Mouse (Mus musculus): ENCODE results near the gene Phf6. TPM values are rescaled to one million over a fixed set of nuclear protein-coding genes. Genes with fewer than 3 reads are reported as not detected.

The Phf6 gene
- polyA plus RNA-seq, 1 experiment from 2014 or later: 99.6 TPM

DNA sequence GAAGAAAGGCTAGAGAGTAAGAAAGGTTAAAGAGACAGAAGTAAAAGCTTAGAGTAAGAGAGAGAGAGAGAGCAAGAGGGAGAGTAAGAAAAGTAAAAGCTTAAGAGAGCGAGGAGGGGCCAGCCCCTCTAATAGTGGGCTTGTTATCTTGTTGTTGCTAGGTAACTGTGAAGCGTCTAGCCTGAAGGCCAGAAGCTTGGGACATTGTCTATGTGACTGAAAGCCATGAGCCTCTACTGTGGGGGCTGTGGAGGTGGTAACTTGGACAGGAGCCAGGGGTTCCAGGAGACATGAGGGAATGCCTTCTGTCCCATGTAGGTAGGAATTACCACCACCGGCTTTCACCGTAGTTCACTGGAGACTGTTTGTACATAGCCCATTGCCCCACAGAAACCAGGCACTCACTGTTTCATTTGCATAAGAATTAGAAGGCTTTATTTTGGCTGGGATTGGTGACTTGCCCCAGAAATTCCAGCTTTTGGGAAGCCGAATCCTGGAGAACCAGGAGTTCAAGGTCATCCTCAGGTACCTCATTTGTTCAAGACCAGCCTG lies 49.6 kb downstream of the Phf6 start:
- Histone ChIP-seq H3K4me1 (replicated peaks; ENCODE audit: control insufficient read depth, insufficient read depth, low read length) (no peaks in the 10 kb centered on the region), H3K4me2 (replicated peaks; ENCODE audit: low read depth, low read length) (no peak overlapping the region), H3K9ac (ENCODE audit: low read depth, low read length) (no peak overlapping the region), H3K36me3 (ENCODE audit: control insufficient read depth, insufficient read depth, low read length) (no peaks in the 10 kb centered on the region), H3K9me3 (ENCODE audit: control insufficient read depth, low read length) (no peaks in the 10 kb centered on the region), H3K4me3 (ENCODE audit: low read depth, low read length) (no peak overlapping the region), H3K27ac (ENCODE audit: low read depth, low read length) (no peak overlapping the region), H3K27me3 (ENCODE audit: control insufficient read depth, insufficient read depth, low read length) (no peaks in the 10 kb centered on the region)
- 0 out of 2 replicates have a peak, but pooled peaks have one; percentile 6 for ATAC-seq (ENCODE audit: low FRiP score)
- peak; percentile 1 for DNase-seq (ENCODE audit: low spot score)
- 61% methylated on average over 5 of the region's 5 CpGs for WGBS

DNA sequence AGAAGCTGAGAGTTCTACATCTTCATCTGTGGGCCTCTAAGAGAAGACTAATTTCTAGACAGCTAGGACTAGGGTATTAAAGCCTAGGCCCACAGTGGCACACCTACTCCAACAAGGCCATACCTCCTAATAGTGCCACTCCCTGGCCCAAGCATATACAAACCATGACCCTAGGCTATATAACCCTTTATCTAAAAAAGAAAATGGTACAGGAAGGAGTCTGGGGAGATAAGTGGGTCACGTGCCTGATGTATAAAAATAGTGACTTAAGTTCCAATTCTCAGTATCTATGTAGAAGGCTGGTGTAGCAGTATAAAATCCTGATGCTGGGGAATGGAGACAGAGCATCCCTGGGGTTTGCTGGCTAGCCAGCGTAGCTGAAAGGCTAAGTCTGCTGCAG lies 53.1 kb downstream of the Phf6 start:
- no peaks in the 10 kb centered on the region for H3K9me3 ChIP-seq (ENCODE audit: control insufficient read depth, low read length)
- no peak overlapping the region for H3K27ac ChIP-seq (ENCODE audit: low read depth, low read length)
- H3K4me3 ChIP-seq (ENCODE audit: low read depth, low read length): no peak overlapping the region
- H3K9ac ChIP-seq (ENCODE audit: low read depth, low read length): no peak overlapping the region
- DNase-seq (ENCODE audit: low spot score) (no peak), ATAC-seq (ENCODE audit: low FRiP score) (no peak)
- no peaks in the 10 kb centered on the region for H3K27me3 ChIP-seq (ENCODE audit: control insufficient read depth, insufficient read depth, low read length)
- H3K4me2 ChIP-seq (replicated peaks; ENCODE audit: low read depth, low read length): no peak overlapping the region
- no peaks in the 10 kb centered on the region for H3K4me1 ChIP-seq (replicated peaks; ENCODE audit: control insufficient read depth, insufficient read depth, low read length)
- no peaks in the 10 kb centered on the region for H3K36me3 ChIP-seq (ENCODE audit: control insufficient read depth, insufficient read depth, low read length)
- WGBS: 94% methylated on average over 2 of the region's 2 CpGs

DNA sequence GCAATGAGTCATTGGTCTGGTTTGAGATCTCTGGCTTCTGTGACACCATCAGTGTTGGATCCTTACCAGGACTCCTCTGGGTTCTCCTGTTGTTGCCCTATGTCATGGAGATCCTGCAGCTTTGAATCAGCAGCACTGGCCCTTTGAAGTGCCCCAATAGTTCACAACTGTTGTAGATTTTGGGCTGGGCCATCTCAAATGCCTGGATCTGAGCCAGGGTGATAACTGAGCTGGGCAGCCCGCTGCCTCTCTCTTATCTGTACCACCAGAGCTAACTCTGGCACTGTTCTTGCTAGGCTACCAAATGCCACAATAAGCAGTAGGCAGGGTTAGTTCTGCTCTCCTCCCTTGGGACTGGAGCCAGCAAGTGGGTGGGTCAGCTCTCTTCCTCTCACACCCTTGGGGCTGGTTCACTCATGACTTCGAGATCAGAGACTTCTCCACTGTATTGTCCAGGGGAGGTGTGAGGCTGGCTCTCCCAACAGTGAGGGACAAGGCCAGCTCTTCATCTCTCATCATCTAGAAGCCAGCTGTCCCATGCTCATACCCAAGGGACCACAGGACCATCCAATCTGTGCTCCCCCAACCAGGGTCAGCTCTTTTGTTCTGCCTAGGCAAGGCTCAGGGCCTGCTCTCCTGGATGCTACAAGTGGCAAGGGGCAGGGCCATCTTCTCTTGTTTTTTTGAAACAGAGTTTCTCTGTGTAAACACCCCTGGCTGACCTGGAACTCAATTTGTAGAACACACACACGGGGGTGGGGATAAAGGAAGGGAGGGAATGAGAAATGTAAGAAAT lies 59.3 kb downstream of the Phf6 start:
- H3K27me3 ChIP-seq (ENCODE audit: control insufficient read depth, insufficient read depth, low read length): no peaks in the 10 kb centered on the region
- no peak overlapping the region for H3K9ac ChIP-seq (ENCODE audit: low read depth, low read length)
- H3K36me3 ChIP-seq (ENCODE audit: control insufficient read depth, insufficient read depth, low read length): no peaks in the 10 kb centered on the region
- ATAC-seq (ENCODE audit: low FRiP score) (no peak), DNase-seq (ENCODE audit: low spot score) (no peak)
- no peaks in the 10 kb centered on the region for H3K4me1 ChIP-seq (replicated peaks; ENCODE audit: control insufficient read depth, insufficient read depth, low read length)
- WGBS: 88% methylated on average over 3 of the region's 3 CpGs
- H3K27ac ChIP-seq (ENCODE audit: low read depth, low read length): no peak overlapping the region
- H3K4me3 ChIP-seq (ENCODE audit: low read depth, low read length): no peak overlapping the region
- H3K9me3 ChIP-seq (ENCODE audit: control insufficient read depth, low read length): no peaks in the 10 kb centered on the region
- H3K4me2 ChIP-seq (replicated peaks; ENCODE audit: low read depth, low read length): no peak overlapping the region

DNA sequence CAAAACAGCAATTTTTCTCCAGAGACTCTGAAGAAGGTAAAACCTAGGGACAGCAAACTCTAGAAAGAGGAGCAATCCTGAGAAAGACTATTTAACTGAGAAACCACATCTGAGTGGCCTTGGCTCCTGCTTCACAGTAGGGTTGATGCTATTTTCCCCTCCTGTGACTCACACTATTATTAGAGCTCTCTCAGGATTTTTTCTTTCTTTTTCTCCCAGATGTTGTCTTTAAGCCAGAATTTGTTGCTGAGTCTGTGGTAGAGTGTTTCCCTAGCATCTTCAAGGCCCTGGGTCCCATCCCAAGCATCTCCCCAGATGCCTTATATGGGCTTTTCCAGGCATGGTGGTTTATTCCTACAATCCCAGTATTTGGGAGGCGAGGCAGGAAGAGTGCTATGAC lies 60.1 kb downstream of the Phf6 start:
- 76% methylated on average over 1 of the region's 1 CpGs for WGBS
- no peaks in the 10 kb centered on the region for H3K27me3 ChIP-seq (ENCODE audit: control insufficient read depth, insufficient read depth, low read length)
- no peak for DNase-seq (ENCODE audit: low spot score)
- H3K4me3 ChIP-seq (ENCODE audit: low read depth, low read length): no peak overlapping the region
- H3K27ac ChIP-seq (ENCODE audit: low read depth, low read length): no peak overlapping the region
- ATAC-seq (ENCODE audit: low FRiP score): no peak
- H3K4me1 ChIP-seq (replicated peaks; ENCODE audit: control insufficient read depth, insufficient read depth, low read length): no peaks in the 10 kb centered on the region
- no peaks in the 10 kb centered on the region for H3K9me3 ChIP-seq (ENCODE audit: control insufficient read depth, low read length)
- H3K4me2 ChIP-seq (replicated peaks; ENCODE audit: low read depth, low read length): no peak overlapping the region
- H3K9ac ChIP-seq (ENCODE audit: low read depth, low read length): no peak overlapping the region
- H3K36me3 ChIP-seq (ENCODE audit: control insufficient read depth, insufficient read depth, low read length): no peaks in the 10 kb centered on the region

DNA sequence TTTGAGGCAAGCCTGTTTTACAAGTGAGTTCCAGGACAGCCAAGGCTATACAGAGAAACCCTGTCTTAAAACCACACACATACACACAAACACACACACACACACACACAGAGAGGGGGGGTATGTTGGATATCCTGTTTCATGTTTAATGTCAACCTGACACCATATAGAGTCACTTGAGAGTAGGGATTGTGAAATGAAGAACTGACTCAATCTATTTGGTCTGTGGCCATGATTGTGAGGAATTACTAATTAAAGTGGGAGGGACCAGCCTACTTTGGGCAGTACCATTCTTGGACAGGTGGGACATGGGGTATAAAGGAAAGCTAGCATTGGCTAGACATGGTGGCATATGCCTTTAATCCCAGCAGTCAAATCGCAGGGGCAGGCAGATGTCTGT lies 60.6 kb downstream of the Phf6 start:
- Histone ChIP-seq H3K4me3 (ENCODE audit: low read depth, low read length) (no peak overlapping the region), H3K27me3 (ENCODE audit: control insufficient read depth, insufficient read depth, low read length) (no peaks in the 10 kb centered on the region), H3K36me3 (ENCODE audit: control insufficient read depth, insufficient read depth, low read length) (no peaks in the 10 kb centered on the region), H3K4me1 (replicated peaks; ENCODE audit: control insufficient read depth, insufficient read depth, low read length) (no peaks in the 10 kb centered on the region), H3K9me3 (ENCODE audit: control insufficient read depth, low read length) (no peaks in the 10 kb centered on the region), H3K4me2 (replicated peaks; ENCODE audit: low read depth, low read length) (no peak overlapping the region), H3K27ac (ENCODE audit: low read depth, low read length) (no peak overlapping the region), H3K9ac (ENCODE audit: low read depth, low read length) (no peak overlapping the region)
- 100% methylated on average over 1 of the region's 1 CpGs for WGBS
- DNase-seq (ENCODE audit: low spot score) (no peak), ATAC-seq (ENCODE audit: low FRiP score) (no peak)

DNA sequence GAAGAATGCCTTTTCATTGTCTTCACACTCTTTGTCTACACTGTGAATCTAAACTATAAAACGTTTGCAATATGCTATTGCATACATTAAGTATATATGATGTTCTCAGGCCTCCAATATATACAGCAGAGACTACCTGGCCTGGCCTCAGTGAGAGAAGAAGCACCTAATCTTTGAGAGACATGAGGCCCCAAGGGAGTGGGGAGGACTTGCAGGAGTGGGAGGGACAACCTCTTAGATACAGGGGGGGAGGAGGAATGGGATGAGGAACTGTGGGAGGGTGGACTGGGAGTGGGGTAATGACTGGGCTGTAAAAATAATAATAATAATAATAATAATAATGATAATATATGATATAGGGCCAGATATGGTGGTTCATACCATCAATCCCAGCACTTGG lies 66.5 kb downstream of the Phf6 start:
- Histone ChIP-seq H3K36me3 (ENCODE audit: control insufficient read depth, insufficient read depth, low read length) (no peaks in the 10 kb centered on the region), H3K9me3 (ENCODE audit: control insufficient read depth, low read length) (no peaks in the 10 kb centered on the region), H3K9ac (ENCODE audit: low read depth, low read length) (no peak overlapping the region), H3K4me3 (ENCODE audit: low read depth, low read length) (no peak overlapping the region), H3K27ac (ENCODE audit: low read depth, low read length) (no peak overlapping the region), H3K27me3 (ENCODE audit: control insufficient read depth, insufficient read depth, low read length) (no peaks in the 10 kb centered on the region), H3K4me2 (replicated peaks; ENCODE audit: low read depth, low read length) (no peak overlapping the region), H3K4me1 (replicated peaks; ENCODE audit: control insufficient read depth, insufficient read depth, low read length) (no peaks in the 10 kb centered on the region)
- DNase-seq (ENCODE audit: low spot score): no peak
- no peak for ATAC-seq (ENCODE audit: low FRiP score)
- 45% methylated on average over 1 of the region's 1 CpGs for WGBS

DNA sequence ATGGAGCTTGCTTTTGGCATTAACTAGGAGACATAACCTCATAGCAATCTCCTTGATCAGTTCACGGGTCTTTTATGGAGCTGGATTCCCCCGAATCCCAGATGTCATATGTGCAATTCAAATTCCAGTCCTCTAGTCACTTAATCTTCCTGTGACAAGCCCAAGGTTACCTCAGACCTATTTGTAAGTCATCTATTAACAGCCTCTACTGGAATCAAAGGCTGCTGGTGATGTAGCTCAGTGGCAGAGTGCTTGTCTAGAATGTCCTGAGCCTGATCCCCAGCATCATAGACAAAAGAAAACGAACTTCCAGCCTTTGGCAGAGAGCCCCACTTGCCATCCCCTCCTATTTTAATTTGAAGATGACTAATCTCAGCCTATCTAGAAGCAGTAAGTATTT lies 69.3 kb downstream of the Phf6 start:
- no peak for ATAC-seq (ENCODE audit: low FRiP score)
- 76% methylated on average over 3 of the region's 3 CpGs for WGBS

DNA sequence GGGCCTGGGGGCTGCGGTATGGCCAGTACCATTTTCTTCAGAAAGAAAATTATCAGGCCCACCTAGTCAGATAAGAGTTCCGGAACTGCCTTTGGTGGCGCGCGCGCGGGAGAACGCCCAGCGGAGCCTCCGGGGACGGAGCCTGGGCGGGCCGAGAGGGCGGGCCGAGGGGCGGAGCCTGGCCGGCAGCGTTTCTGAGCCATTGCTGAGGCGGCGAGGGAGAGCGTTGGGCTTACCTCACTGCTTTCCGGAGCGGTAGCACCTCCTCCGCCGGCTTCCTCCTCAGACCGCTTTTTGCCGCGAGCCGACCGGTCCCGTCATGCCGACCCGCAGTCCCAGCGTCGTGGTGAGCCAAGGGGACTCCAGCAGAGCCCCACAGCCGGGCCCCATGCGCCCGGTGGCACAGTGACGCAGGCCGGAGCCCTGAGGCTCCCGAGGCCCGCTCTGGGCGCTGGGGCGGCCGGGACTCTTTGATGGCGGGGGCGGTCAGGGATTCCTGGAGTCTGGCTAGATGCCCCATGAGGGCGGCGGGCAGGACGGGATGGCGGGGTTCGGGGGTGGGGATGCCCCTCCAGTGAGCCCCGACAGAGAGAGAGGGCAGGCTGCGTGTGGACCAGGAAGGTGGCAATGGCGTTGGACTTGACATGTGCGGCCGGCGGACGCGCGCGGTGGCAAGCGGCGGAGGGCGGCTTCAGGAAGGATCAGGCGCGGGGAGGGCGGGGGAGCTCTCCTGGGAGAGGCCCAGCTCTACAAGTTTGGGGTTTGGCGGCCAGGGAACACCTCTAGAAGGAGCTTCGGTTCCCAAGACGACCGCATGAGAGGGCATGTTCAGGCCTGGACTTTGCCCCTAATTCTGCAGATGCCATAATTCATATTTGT lies 76.1 kb downstream of the Phf6 start, which contains the start of gene Hprt:
Gene Hprt (plus strand): TSS at position 233 of the 879 bp plus-strand sequence.
- H3K9me3 ChIP-seq (ENCODE audit: control insufficient read depth, low read length): no peaks in the 10 kb centered on the region
- H3K4me2 ChIP-seq (replicated peaks; ENCODE audit: low read depth, low read length): peak within 1 kb of the TSS; percentile 48
- H3K4me3 ChIP-seq (ENCODE audit: low read depth, low read length): peak within 1 kb of the TSS; percentile 68
- H3K27ac ChIP-seq (ENCODE audit: low read depth, low read length): peak within 1 kb of the TSS; percentile 72
- peak within 1 kb of the TSS; percentile 84 for H3K9ac ChIP-seq (ENCODE audit: low read depth, low read length)
- peak; percentile 96 for ATAC-seq (ENCODE audit: low FRiP score)
- no peaks in the 10 kb centered on the region for H3K36me3 ChIP-seq (ENCODE audit: control insufficient read depth, insufficient read depth, low read length)
- no peaks in the 10 kb centered on the region for H3K4me1 ChIP-seq (replicated peaks; ENCODE audit: control insufficient read depth, insufficient read depth, low read length)
- peak; percentile 82 for DNase-seq (ENCODE audit: low spot score)
- no peaks in the 10 kb centered on the region for H3K27me3 ChIP-seq (ENCODE audit: control insufficient read depth, insufficient read depth, low read length)
- WGBS: 17% methylated on average over 41 of the region's 72 CpGs

More for the DNA sequence above, 69.3 kb downstream of the Phf6 start:
- Histone ChIP-seq H3K9me3 (ENCODE audit: control insufficient read depth, low read length) (no peaks in the 10 kb centered on the region), H3K27ac (ENCODE audit: low read depth, low read length) (no peak overlapping the region), H3K4me3 (ENCODE audit: low read depth, low read length) (no peak overlapping the region), H3K4me1 (replicated peaks; ENCODE audit: control insufficient read depth, insufficient read depth, low read length) (no peaks in the 10 kb centered on the region), H3K27me3 (ENCODE audit: control insufficient read depth, insufficient read depth, low read length) (no peaks in the 10 kb centered on the region), H3K36me3 (ENCODE audit: control insufficient read depth, insufficient read depth, low read length) (no peaks in the 10 kb centered on the region), H3K4me2 (replicated peaks; ENCODE audit: low read depth, low read length) (no peak overlapping the region), H3K9ac (ENCODE audit: low read depth, low read length) (no peak overlapping the region)
- DNase-seq (ENCODE audit: low spot score): no peak

All from hindbrain, embryonic 11.5 days (tissue).